Mouse (Mus musculus): ENCODE measurements around the gene Fibcd1. TPM values are rescaled to one million over a fixed set of nuclear protein-coding genes. Genes with fewer than 3 reads are reported as not detected.

Fibcd1 gene
- polyA plus RNA-seq, 1 experiment from 2014 or later, result not detected

DNA sequence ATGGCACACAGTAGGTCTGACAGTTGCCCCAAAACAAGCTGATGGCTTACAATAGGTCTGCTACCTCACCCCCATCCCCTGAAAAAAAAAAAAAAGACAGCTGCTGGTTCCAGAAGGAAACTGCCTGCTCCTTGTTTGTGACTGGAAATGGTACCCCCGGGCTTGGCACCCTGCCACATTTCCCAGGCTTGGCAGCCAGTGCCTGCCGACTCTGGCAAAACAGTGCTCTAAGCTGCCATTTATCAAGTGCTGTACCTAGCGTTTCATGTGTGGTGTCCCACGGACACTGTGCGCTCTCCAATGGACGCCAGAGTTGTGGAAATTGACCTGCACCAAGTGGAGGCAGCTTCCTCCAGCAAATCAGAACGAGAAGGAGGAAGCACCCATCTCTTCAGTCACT is 17.9 kb downstream of the Fibcd1 start:
- Histone ChIP-seq H3K9me3 (replicated peaks) (no peaks in the 10 kb centered on the region), H3K4me1 (replicated peaks) (peaks cover 4% of the 10 kb centered on the region; the same call in 1 of the 2 replicates), H3K36me3 (replicated peaks) (no peaks in the 10 kb centered on the region), H3K9ac (no peak overlapping the region), H3K27me3 (peaks cover 15% of the 10 kb centered on the region), H3K27ac (replicated peaks) (no peak overlapping the region), H3K4me2 (no peak overlapping the region), H3K4me3 (replicated peaks) (no peak overlapping the region)
- 48% methylated on average over 7 of the region's 7 CpGs for WGBS (ENCODE audit: insufficient replicate concordance)
- no peak for ATAC-seq (ENCODE audit: insufficient read depth)

DNA sequence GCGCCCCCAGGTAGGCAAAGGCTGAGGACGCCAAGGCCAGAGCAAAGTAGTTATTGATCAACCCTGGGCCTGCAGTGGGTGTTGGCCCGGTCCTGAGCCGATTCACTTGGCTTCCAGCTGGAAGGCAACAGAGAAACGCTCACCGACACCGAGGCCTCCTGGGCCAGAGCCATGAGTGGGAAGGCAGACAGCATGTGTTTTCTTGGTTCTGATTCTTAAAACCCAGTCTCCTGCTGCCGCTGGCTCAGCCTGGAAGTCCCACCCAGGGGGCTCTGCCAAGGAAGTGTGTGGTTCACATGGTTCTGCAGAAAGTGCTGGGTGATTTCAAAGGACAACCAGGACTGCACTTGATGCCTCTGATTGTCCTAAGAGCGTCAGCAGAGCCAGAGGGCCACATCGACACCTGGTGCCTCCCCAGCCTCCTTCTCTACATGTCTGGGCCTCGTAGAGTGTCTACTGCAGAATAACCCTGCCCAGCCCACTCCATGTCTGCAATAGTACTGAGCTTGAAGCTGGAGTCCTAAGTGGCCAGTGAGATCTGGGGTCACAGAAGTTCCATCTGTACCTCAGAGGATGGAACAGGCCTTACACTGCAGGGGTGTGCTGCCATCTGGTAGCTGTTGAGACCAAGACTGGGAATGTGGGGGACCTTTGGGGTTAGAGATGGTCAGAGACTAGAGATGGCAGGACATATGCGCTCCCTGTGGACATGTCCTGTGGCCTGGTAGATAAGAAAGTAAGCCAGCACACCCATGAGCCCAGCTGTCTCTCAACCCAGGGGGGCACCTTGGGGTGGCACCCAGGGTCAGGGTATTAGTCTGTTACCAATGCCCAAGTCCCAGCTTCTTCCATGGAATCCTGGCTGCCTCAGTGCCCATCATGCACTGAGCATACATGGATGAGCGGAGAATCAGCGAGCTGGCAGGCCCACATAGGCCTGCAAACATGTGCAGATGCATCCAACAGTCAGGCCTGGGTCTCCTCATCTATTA is 19.4 kb downstream of the Fibcd1 start:
- WGBS (ENCODE audit: insufficient replicate concordance), result 66% methylated on average over 14 of the region's 14 CpGs
- no peaks in the 10 kb centered on the region for H3K9me3 ChIP-seq (replicated peaks)
- ATAC-seq (ENCODE audit: insufficient read depth), result no peak

DNA sequence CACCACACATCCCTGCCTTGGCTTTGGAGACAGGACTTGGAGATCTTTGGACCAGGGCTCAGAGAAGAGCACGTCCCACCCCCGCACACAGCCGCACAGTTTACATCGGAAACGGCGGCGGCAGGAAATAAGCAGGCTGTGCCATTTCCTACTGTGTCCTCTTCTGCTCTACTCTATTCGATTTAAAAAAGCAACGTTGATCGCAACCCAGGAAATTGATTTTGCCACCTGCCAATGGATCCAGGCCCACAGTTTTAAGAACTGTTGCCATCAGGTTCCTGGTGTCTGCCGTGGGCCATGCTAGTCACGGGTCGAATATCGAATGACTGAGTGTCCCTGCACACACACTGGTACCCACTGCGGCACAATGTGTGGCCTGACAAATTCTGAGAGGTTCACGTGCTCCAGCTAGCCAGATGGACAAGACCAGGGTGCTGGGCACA is 20.3 kb downstream of the Fibcd1 start:
- peaks cover 7% of the 10 kb centered on the region; the same call in 1 of the 2 replicates for H3K4me1 ChIP-seq (replicated peaks)
- no peak overlapping the region for H3K4me3 ChIP-seq (replicated peaks)
- no peak overlapping the region for H3K27ac ChIP-seq (replicated peaks)
- no peak for ATAC-seq (ENCODE audit: insufficient read depth)
- H3K9ac ChIP-seq, result no peak overlapping the region
- H3K4me2 ChIP-seq, result no peak overlapping the region
- H3K27me3 ChIP-seq, result peaks cover 36% of the 10 kb centered on the region
- no peaks in the 10 kb centered on the region for H3K9me3 ChIP-seq (replicated peaks)
- no peaks in the 10 kb centered on the region for H3K36me3 ChIP-seq (replicated peaks)
- WGBS (ENCODE audit: insufficient replicate concordance), result 35% methylated on average over 16 of the region's 16 CpGs

More for the DNA sequence above, 19.4 kb downstream of the Fibcd1 start:
- Histone ChIP-seq H3K27me3 (peaks cover 29% of the 10 kb centered on the region), H3K9ac (no peak overlapping the region), H3K4me2 (no peak overlapping the region), H3K4me1 (replicated peaks) (peaks cover 7% of the 10 kb centered on the region; the same call in 1 of the 2 replicates), H3K27ac (replicated peaks) (no peak overlapping the region), H3K4me3 (replicated peaks) (no peak overlapping the region), H3K36me3 (replicated peaks) (no peaks in the 10 kb centered on the region)

DNA sequence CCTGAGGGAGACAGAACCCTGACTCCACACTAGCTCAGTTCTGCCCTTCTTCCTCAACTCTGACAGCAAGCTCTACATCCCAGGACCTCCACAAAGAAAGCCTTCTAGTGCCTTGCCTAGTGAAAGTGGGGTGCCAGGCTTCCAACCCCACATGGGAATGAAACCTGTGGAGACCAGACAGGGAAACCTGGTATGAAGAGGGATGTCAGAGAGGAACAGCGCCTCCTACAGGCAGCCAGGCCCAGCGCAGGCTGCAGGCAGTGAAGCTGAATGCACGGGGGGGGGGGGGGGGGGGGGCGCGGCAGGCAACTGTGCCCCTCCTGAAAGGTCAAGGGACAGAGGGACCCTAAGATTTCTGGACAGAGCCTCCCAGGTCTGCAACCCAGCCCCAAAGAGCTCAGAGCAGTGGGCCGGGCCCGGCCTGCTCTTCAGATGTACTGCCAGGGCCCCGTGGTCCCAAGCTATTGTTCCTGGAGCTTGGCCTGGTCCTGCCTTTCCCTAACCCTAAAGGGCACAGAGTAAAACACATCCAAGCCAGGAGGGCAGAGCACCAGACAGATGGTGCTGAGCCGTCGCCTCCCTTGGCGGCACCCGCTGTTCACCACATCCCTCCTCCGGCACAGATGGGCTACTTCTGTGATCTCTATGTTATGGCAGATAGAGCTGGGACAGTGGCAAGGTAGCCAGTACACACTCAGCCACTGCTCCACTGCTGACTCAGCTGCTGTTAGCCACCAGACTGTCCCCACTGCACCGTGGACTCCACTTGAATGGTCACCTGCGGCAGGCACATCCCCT is 21.7 kb downstream of the Fibcd1 start:
- no peak overlapping the region for H3K4me2 ChIP-seq
- no peak overlapping the region for H3K4me3 ChIP-seq (replicated peaks)
- 70% methylated on average over 13 of the region's 15 CpGs for WGBS (ENCODE audit: insufficient replicate concordance)
- no peak overlapping the region for H3K9ac ChIP-seq
- no peak overlapping the region for H3K27ac ChIP-seq (replicated peaks)
- H3K9me3 ChIP-seq (replicated peaks), result no peaks in the 10 kb centered on the region
- H3K4me1 ChIP-seq (replicated peaks), result peaks cover 7% of the 10 kb centered on the region; the same call in 1 of the 2 replicates
- H3K36me3 ChIP-seq (replicated peaks), result no peaks in the 10 kb centered on the region
- no peak for ATAC-seq (ENCODE audit: insufficient read depth)
- peaks cover 36% of the 10 kb centered on the region for H3K27me3 ChIP-seq

DNA sequence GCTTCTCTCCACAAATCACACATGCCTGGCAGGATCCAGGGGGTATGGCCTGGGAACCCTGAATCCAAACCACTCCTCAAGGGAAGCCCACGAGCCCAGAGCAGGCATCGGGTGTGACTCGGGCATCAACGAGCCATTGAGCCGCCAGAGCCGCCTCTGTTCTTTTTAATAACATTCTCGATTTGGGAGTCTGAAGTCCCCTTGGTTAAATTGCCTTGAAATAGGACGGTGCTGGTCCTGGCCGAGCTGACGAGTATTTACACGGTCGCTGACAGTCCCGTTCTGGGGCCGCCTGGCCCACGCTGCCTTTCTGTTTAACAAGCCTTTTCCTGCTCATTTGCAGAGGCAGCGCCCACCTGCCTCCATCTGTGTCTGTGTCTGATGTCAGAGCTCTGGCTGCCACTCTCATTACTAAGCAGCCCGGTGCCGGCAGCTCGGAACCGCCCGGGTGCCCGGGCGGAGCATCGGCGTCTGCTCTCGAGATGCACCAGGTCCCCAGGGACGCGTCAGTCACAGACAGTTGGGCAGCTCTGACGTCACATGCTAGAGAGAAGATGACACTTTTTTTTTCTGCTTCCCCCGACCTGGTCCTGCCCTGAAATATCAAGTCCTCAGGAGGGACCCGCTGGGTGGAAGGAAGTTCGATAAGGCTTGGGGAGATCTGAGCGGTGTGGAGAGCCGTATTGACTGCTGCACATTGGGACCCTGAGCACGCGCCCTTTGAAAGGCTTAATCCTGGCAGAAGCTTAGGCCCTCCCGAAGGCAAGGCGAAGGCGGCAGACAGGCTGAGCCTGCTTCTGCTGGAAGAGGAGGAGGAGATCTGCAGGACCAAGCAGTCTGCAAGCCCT is 23.1 kb downstream of the Fibcd1 start:
- H3K27me3 ChIP-seq, result peaks cover 36% of the 10 kb centered on the region
- peaks cover 7% of the 10 kb centered on the region; the same call in 1 of the 2 replicates for H3K4me1 ChIP-seq (replicated peaks)
- peak overlapping the region; percentile 20; the same call in 1 of the 2 replicates for H3K4me2 ChIP-seq
- H3K27ac ChIP-seq (replicated peaks), result no peak overlapping the region
- 17% methylated on average over 39 of the region's 39 CpGs for WGBS (ENCODE audit: insufficient replicate concordance)
- no peaks in the 10 kb centered on the region for H3K36me3 ChIP-seq (replicated peaks)
- no peaks in the 10 kb centered on the region for H3K9me3 ChIP-seq (replicated peaks)
- no peak overlapping the region for H3K4me3 ChIP-seq (replicated peaks)
- no peak for ATAC-seq (ENCODE audit: insufficient read depth)
- H3K9ac ChIP-seq, result no peak overlapping the region

DNA sequence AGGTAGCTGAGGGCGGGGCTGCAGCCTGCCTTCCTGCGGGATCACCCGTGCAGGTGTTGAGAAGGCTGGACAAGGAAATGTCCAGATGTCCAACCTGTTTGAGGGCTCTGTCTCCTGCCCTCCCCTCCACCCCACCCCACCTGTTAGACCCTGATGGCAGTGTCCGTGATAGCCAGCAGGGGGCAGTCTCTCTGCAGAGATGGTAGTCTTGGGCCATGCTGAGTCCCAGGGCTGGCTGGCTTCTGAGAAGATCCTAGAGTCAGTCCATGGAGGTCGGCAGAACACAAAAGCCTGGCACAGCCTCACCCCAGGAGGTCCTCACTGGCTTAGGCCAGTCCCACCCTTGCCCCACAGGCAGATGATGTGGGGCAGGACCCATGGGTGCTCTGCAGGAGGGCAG is 30.4 kb downstream of the Fibcd1 start:
- H3K36me3 ChIP-seq (replicated peaks), result no peaks in the 10 kb centered on the region
- H3K4me2 ChIP-seq, result no peak overlapping the region
- ATAC-seq (ENCODE audit: insufficient read depth), result no peak
- no peak overlapping the region for H3K4me3 ChIP-seq (replicated peaks)
- WGBS (ENCODE audit: insufficient replicate concordance), result 20% methylated on average over 5 of the region's 5 CpGs
- no peak overlapping the region for H3K27ac ChIP-seq (replicated peaks)
- no peaks in the 10 kb centered on the region for H3K9me3 ChIP-seq (replicated peaks)
- 0 out of 2 replicates have a peak, but pooled peaks cover under 1% of the 10 kb centered on the region for H3K4me1 ChIP-seq (replicated peaks)
- peaks cover 5% of the 10 kb centered on the region for H3K27me3 ChIP-seq
- H3K9ac ChIP-seq, result no peak overlapping the region

DNA sequence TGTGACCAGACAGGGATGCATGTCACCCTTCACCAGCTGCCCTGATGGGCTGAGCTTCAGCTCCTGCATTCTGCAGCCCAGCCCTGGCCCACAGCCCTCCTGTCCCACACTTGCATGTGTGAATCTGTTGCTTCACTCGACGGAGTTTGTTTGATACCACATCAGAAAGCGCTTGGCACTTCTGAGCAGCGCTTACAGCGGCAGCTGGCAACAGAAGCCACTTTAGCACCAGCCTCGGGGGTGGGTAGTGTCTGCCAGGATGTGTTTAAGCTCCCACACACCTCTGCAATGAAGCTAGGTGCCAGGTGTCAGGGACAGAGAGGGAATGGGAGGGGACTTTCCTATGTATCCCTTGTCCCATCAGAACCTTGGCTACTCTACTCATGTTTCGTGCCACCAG is 31.1 kb downstream of the Fibcd1 start:
- Histone ChIP-seq H3K36me3 (replicated peaks) (no peaks in the 10 kb centered on the region), H3K9me3 (replicated peaks) (no peaks in the 10 kb centered on the region), H3K4me3 (replicated peaks) (no peak overlapping the region), H3K27me3 (peaks cover 10% of the 10 kb centered on the region), H3K9ac (no peak overlapping the region), H3K27ac (replicated peaks) (no peak overlapping the region), H3K4me2 (no peak overlapping the region), H3K4me1 (replicated peaks) (0 out of 2 replicates have a peak, but pooled peaks cover 6% of the 10 kb centered on the region)
- 55% methylated on average over 7 of the region's 7 CpGs for WGBS (ENCODE audit: insufficient replicate concordance)
- no peak for ATAC-seq (ENCODE audit: insufficient read depth)

DNA sequence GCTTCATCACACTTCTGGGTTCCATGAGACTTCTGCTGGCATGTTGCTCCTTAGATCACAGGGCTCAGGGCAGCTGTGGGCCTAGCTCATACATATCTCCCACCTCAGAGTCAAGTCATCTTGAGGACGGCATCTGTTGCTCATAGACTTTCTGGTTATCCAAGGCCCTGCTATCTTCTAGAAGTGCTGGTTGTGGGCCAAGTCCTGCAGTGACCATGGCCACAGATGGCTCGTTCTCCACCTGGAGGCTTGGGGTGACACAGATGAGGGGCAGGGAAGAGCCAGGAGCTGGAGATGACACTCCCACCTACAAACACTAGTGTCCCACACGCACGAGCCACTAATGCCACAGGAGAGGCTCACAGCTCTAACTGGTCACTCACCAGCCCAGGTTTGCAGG is 32.2 kb downstream of the Fibcd1 start:
- Histone ChIP-seq H3K27me3 (peaks cover 10% of the 10 kb centered on the region), H3K9ac (no peak overlapping the region), H3K36me3 (replicated peaks) (no peaks in the 10 kb centered on the region), H3K27ac (replicated peaks) (no peak overlapping the region), H3K4me3 (replicated peaks) (no peak overlapping the region), H3K9me3 (replicated peaks) (no peaks in the 10 kb centered on the region), H3K4me2 (no peak overlapping the region), H3K4me1 (replicated peaks) (peaks cover 8% of the 10 kb centered on the region)
- no peak for ATAC-seq (ENCODE audit: insufficient read depth)
- WGBS (ENCODE audit: insufficient replicate concordance), result 65% methylated on average over 4 of the region's 4 CpGs

DNA sequence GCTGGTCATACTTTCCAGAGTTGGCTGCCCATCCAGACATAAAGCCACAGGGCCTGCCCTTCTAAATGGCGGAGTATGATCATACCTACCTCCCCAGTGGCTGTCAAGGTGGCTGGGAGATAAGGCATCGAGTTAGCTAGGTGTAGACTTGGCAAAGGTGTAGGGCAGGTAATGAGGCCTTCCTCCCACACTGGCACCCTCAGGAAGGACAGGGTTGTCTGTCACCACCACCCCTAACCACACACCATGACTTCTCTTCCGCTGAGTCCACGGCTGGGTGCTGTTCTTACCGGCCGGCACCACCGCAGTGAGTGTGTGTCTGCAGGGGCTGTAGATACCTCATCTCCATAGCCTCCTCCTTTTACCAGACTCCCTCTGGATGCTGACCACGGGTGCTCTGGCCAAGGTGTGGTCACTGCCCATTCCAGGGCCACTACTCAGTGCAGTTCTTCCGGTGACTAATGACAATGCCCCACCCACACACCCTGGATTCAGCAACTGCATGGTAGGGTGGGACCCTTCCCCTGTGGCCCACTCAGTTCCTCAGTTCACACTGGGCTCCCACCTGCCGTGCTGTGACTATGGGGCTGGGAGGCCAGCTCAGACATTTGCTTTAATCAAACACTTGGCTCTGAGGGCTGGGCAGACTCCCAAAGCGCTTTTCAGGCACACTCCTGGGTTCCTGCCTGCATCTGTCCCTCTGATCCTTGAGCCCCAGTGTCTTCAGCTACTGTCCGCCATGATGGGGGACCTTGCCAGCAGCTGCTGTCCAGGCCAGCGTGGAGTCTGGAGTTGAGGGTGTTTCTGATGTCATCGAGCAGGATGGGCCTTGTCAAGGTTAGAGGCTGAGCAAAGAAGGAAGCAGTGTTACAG is 34.5 kb downstream of the Fibcd1 start:
- H3K4me1 ChIP-seq (replicated peaks), result peaks cover 12% of the 10 kb centered on the region
- no peak for ATAC-seq (ENCODE audit: insufficient read depth)
- 54% methylated on average over 14 of the region's 14 CpGs for WGBS (ENCODE audit: insufficient replicate concordance)
- H3K27me3 ChIP-seq, result peaks cover 10% of the 10 kb centered on the region
- H3K4me3 ChIP-seq (replicated peaks), result no peak overlapping the region
- H3K4me2 ChIP-seq, result no peak overlapping the region
- no peak overlapping the region for H3K27ac ChIP-seq (replicated peaks)
- no peaks in the 10 kb centered on the region for H3K9me3 ChIP-seq (replicated peaks)
- H3K9ac ChIP-seq, result no peak overlapping the region
- no peaks in the 10 kb centered on the region for H3K36me3 ChIP-seq (replicated peaks)

DNA sequence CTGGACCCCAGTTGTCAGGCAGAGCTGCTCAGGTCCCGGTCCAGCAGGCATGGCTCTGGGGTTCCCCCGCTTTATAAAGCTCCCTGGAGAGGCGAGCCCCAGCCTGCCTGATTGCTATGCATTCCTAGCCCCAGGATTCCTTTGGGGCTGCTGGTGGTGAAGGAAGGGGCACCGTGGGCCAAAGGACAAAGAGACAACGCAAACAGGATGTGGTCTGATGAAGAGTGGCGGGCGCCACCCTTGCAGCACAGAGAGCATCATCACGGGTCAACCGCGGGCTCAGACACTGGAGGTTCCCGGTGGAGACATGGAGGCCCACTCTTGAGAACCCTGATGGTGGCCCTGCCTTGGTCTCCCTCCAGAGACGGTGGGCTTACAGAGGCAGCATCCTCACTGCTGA is 35.4 kb downstream of the Fibcd1 start, which contains the start of gene Qrfp:
Qrfp (minus strand) TSS at position 137 of the 400 bp plus-strand sequence.
- peaks cover 12% of the 10 kb centered on the region for H3K4me1 ChIP-seq (replicated peaks)
- peaks cover 10% of the 10 kb centered on the region for H3K27me3 ChIP-seq
- H3K4me3 ChIP-seq (replicated peaks), result no peak within 1 kb of the TSS

More for the DNA sequence above, 35.4 kb downstream of the Fibcd1 start, which contains the start of gene Qrfp:
- no peak within 1 kb of the TSS for H3K4me2 ChIP-seq
- 20% methylated on average over 12 of the region's 12 CpGs for WGBS (ENCODE audit: insufficient replicate concordance)
- H3K36me3 ChIP-seq (replicated peaks), result no peaks in the 10 kb centered on the region
- H3K9ac ChIP-seq, result no peak within 1 kb of the TSS
- no peaks in the 10 kb centered on the region for H3K9me3 ChIP-seq (replicated peaks)
- H3K27ac ChIP-seq (replicated peaks), result no peak within 1 kb of the TSS
- no peak for ATAC-seq (ENCODE audit: insufficient read depth)

Measured in liver, embryonic 15.5 days (tissue).